Mouse (Mus musculus) G1E (cell line): ENCODE results near the gene Fas.

ENCODE experiments used
- CTCF ChIP-seq: IDR thresholded peaks from 2 replicates; pipeline ENCODE4 v1.5.1; 2012; ENCODE audit warnings: low read depth, low read length, inconsistent platforms, mixed read lengths
- GATA1 ChIP-seq: IDR thresholded peaks from 2 replicates; pipeline ENCODE4 v1.6.1; 2012; ENCODE audit warnings: borderline replicate concordance, low read length, inconsistent platforms, mixed read lengths
- GATA2 ChIP-seq: IDR thresholded peaks from 2 replicates; pipeline ENCODE4 v1.6.1; 2012; ENCODE audit warnings: low read depth, low read length, inconsistent platforms, borderline replicate concordance
- TAL1 ChIP-seq: conservative IDR thresholded peaks from 2 replicates; pipeline ENCODE4 v1.6.1; 2012; ENCODE audit warnings: low read depth, low read length, inconsistent platforms, mixed read lengths

- no peak for TF ChIP-seq GATA1
- TF ChIP-seq CTCF, result no peak
- no peak for TF ChIP-seq TAL1
- TF ChIP-seq GATA2, result no peak
Observed at GRCm38 (mm10) chr19:34241247-34241915, 49.1 kb upstream of the Fas start.
